Mouse (Mus musculus): ENCODE data around the gene Drc7.

Drc7 gene

DNA sequence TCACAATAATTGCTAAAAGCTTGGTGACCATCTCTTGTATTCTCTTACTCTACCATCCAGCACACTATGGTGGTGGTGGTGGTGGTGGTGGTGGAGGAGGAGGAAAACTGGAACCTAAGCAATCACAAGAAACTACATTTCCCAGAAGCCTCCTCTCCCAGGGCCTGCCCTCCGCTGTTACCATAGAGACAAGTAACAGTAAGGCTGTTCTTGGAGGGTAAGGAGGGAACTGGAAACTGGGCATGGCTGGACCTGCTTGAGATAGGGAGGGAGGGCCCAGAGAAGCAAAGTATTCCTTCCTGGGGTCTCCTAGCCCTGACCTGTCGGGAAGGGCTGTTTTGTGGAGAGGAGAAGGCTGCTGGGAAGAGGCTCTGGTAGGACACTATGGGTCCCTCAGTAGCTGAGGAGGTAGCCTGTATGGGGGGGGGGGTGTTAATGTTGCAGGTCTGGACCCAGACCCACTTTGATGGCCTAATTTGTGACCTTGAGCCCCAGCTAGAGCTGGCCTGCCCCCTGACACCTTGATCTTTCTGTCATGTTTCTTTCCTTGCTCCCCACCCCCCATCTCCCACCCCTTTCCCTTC lies at the start of gene Drc7:
TSS of gene Drc7 (plus strand) at position 177 of the 584 bp plus-strand sequence.
- peak; percentile 73 for DNase-seq (ENCODE audit: low read depth, low spot score)

DNA sequence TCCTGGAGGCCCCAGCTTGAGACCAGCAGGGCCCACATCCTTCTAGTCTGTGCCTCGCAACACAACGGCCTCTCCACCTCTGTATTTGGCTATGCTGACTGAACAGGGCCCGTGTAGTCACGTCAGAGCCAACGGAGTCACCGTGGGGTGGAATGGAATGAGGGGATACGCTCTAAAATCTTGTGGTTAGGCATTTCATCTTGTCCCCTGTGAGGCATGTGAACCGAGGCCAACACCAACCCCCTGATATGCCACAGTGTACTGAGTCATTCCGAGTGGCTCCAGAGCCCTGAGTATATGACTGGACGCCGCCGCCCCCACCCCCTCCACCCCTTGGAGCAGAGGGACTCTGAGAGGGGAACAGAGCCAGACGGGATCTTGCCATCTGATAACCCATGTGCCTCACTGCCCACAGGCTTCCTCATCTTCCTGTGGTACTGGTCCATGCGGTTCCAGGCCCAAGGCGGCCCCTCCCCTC lies 42.4 kb upstream of the Drc7 start:
- DNase-seq (ENCODE audit: low read depth, low spot score) = no peak

DNA sequence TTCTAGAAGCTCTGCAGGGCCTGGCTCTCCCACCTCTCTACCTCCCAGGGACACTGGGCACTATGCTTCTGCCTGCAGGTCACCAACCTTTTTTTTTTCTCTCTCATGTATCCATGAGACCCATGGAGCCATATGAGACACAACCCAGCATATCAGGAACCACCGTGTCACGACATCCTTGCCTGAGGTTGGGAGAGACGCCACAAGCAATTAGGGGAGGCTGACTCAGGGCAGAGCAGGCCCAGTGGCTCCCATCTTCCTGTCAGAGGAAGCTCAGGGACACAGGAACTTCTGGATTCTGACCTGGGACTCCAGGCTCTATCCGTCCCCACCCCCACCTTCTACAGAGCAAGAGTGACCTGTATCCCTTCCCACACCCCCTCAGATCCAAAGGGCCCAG lies 39.0 kb upstream of the Drc7 start:
- DNase-seq (ENCODE audit: low read depth, low spot score) = no peak

DNA sequence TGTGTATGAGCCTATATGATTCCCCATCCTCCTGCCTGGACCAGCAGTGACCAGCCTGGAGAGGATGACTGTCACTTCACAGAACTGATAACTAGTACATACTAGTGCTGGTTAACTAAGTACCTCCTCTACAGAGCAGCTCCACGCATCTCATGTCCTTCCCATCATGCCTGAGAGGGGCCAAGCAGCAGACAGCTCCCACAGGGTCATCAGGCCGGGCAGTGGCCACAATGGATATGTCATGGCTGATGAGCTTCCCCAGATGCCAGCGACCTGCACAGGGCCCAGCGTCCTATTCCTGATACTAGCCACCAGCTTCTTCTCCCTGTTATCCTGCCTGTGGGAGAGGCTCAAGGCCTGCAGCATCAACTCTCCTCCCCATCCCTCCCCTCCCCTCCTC lies 38.2 kb upstream of the Drc7 start:
- no peak for DNase-seq (ENCODE audit: low read depth, low spot score)

DNA sequence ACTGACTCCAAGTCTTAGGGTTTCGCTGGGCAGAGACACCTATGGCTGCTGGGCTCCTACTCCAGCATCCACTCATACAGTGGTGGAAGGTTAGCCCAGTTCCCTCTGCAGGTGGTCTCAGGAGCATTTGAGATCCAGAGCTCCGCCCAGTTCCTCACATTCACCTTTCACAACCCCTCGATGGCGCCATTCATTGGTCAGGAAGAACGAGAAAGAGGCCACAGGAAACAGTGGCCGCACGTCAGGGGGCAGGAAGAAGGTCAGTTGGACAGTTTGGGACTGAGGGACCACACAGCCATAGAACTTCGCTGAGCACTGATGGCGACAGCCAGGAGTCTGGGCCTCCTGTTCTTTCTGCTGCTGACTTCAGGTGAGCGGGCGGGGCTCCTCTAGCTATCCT lies 37.5 kb upstream of the Drc7 start, which contains the start of gene Adgrg3:
TSS of gene Adgrg3 (plus strand) at position 242 of the 400 bp plus-strand sequence.
- no peak for DNase-seq (ENCODE audit: low read depth, low spot score)

DNA sequence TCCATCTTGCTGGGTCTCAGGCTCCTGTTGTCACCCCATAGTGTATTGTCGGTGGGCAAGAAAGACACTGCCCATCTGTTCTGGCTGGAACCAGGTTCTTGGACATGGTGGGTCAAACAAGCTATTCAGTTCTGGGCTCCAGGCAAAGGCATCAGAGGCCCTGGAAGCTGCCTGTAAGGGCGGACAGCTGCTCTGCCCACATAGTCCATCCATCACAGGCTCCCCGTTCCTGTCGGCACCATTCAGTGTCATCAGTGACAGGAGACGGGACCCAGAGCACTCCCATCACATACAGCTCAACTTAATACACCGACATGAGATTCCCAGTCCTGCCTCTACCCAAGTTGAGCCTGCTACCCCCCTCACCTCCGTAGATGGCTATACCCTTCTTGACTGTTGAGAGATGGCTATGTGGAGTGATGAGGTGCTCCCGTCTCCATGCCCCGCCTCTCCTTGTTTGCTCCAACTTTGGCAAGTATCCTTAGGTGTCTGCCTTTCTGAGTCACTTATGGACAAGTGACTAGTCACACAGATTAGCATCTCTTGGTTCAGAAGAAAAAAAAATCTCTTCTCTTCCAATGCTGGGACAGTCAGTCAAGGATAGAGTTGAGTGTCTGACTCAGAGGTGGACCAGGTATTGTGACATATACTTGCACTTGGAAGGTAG lies 36.8 kb upstream of the Drc7 start:
- DNase-seq (ENCODE audit: low read depth, low spot score) = no peak

DNA sequence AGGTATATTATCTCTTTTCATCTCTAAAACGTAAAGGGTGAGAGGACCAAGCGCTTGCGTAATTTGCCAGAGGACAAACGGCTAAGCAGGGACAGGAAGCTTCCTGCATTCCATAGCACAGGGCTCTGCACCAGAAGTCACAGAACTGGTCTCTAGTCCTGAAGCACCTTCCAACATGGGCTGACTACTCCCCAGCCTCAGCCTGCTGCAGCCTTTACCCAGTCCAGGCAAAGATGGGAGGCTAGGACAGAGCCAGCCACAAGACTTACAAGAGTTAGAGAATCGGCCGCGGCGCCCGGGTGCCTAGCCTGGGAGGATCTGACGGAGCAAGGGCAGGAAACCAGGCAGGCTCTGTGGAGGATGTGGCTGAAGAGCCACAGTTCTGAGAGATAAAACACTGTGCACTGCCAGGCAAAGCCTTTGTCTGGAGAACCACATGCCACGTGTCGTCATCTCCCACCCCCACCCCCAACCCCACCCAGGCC lies 34.6 kb upstream of the Drc7 start:
- DNase-seq (ENCODE audit: low read depth, low spot score) = no peak

DNA sequence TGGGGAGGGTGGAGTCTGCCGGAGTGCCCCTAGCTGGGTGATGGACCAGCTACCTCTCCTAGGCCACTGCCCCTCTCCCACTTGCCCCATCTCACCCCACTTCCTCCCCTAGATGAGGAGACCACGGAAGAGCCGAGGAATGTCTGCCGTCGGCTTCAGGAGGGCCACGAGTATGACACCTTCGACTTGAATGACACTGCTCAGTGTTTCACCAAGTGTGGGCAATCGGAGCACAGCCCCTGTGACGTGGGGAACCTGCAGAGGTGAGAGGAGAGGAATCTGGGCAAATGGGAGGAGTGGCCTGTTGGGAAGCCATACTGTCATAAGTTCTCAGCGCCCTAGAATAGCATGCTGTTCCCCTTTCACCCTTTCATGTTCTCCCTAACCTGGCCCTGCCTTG lies 34.1 kb upstream of the Drc7 start:
- DNase-seq (ENCODE audit: low read depth, low spot score) = no peak

DNA sequence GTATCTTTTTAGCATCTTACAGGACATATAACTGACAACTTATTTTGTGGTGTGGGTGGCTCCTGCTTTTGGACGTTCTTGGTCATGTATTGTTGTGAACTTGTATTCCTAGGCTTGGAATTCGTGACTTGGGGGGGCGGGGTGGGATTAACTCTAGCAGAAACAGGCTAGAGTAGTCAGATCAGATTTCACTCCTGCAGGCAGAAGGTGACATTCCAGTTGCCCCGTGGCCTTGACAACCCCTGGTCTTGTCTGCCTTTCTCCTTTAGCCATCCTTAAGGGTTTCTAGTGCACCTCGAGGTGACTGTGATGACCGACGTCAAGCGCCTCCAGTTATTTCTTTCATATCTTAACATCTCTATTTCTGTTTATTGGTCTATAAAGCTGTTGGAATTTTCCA lies 31.7 kb upstream of the Drc7 start:
- DNase-seq (ENCODE audit: low read depth, low spot score) = peak; percentile 68

DNA sequence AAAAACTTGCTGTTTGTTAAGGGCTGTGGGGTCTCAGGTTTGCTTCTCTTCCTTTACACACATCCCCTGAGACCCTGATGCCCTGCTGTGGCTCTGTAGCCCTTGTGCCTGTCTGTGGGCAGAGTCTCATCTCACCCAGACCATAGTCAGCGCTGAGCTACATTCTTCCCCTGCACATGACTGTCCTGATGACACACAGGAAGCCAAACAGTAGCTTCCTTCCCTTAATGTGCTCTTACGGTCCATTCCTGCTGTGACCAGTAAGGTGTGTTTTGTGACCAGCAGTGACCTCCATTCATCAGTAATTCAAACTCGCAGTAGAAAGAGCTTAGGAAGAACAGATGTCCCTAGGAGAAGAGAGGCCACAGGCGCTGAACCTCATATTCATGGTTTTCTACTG lies 30.5 kb upstream of the Drc7 start:
- DNase-seq (ENCODE audit: low read depth, low spot score) = no peak

DNA sequence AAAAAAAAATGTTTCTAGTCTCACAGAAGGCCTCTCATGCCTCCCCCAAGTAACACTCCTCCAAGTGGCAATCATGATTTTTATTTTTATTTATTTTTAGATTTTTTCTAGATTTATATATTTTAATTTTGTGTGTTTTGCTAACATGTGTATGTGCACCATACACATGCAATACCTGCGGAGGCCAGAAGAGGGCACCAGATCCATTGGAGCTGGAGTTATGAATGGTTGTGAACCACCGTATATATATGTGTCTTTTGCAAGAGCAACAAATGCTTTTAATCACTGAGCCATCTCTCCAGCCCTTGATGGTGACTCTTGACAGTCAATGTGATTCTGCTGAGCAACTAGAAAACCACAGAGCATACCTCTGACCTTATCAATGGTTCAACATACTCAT lies 29.5 kb upstream of the Drc7 start:
- DNase-seq (ENCODE audit: low read depth, low spot score) = peak; percentile 70

DNA sequence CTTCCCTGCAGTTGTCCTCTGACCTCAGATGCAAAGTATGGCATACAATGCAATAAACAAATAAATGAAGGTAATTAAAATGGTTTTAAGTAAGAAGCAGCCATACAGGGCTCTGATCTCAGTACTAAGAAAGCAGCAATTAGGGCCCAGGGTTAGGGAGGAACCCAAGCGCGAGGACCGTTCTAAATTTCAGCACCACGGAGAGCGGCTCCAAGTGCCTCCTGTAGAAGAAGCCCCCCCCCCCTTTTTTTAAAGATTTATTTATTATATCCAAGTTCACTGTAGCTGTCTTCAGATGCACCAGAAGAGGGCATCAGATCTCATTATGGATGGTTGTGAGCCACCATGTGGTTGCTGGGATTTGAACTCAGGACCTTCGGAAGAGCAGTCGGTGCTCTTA lies 26.5 kb upstream of the Drc7 start:
- DNase-seq (ENCODE audit: low read depth, low spot score) = peak; percentile 48

DNA sequence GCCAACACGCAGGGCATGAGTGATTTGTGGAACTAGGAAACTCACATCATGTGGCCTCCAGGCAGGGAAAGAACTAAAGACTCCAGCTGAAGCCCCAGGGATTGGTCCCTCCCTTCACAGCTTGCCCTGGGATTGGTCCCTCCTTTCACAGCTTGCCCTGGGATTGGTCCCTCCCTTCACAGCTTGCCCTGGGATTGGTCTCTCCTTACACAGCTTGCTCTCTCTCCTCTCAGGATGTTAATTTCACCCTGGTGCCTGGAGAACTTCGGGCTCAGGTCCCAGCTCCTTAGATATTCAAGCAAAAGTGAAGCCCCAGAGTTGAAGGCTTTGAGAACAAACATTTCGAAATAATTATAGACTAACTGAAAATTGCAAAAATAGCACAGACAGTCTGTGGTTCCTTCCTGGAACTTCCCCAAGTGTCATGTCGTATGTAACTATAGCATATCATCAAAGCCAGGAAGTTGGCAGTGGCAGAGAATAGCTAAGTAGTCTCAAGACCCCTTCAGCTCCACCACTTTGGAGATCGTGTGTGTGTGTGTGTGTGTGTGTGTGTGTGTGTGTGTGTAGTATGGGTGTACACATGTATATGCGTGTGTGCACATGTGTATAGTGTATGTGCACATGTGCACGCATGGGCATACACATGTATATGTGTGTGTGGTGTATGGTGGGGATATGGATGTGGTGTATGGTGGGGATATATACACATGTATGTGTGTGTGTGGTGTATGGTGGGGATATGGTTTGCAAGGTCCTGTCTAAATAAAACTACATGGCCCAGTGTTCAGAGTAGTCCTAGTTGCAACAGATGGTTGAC lies 17.6 kb upstream of the Drc7 start:
- DNase-seq (ENCODE audit: low read depth, low spot score) = peak; percentile 58

DNA sequence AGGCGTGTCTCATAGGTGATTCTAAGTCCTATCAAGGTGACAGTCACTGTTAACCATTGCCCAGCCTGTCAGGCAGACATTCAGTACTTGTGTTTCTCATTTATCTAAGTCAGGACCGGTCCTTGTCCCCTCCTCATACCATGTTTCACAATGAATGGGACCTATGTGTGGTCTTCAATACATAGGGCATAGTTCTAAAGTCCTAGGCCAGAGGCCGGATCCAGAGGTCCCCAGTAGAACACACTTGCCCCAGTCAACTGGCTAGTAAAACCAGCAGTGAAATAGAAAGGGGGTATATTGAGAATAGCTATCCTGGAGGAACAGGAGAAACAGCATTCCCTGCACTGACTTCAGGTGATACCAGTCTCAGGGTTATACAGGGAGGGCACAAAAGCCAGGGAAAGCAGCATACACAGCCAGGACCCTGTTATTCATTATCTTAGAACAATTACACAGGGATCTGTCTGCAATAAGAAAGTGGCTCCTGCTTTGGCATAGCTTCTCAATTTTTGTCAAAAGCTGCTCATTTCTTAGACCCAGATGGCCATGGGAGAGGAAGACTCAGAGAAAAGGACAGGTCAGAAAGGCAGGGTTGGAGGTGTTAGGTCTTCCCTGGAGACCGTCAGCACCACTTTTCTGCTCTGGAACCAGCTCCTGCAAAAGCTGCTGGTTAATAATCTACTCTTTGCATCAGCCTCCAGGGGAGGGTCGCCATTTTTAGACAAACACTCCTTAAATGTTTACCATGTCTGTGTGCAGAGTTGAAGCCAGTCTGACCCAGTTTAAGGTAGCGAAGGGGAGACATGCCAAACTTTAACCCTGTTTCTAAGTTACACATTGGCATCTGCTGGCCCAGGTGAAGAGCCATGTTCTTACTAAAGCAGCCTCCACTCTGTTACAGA lies 12.8 kb upstream of the Drc7 start:
- DNase-seq (ENCODE audit: low read depth, low spot score) = no peak

DNA sequence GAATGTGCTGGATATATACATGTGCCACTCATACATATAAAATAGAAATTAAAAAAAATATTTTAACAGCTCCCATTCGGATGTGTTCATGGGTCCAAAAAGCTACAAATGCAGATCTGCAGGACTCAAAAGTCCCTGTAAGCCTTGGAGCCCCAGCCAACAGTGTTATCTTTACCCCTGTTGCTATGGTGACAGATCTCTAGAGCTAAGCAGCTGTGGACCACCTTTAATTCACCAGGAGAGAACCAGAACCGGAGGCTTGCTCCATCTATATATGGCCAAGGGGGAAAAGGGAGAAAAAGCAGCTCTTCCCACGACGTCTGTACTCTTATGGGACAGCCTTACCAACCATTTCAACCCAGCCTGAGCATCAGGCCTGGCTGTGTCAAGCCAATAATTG lies 10.1 kb upstream of the Drc7 start:
- DNase-seq (ENCODE audit: low read depth, low spot score) = no peak

DNA sequence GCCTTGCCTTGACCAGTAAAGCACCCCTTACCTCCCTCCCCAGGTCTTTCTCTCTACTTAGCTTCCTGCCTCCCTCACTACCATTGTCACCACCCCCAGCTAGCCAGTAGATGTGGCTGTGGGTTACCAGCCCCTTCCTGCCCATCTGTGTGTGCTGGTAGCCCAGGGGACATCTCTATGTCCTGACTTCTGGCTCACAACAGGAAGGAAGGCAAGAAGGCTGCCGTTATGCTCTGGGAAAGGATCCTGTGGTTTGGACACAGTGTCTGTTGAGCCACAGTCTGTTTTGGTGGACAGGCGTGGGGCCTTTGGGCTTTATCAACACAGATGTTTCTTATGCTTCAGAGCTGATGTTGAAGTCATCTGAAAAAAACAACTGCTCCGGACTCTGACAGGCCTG lies 7.9 kb upstream of the Drc7 start:
- no peak for DNase-seq (ENCODE audit: low read depth, low spot score)

DNA sequence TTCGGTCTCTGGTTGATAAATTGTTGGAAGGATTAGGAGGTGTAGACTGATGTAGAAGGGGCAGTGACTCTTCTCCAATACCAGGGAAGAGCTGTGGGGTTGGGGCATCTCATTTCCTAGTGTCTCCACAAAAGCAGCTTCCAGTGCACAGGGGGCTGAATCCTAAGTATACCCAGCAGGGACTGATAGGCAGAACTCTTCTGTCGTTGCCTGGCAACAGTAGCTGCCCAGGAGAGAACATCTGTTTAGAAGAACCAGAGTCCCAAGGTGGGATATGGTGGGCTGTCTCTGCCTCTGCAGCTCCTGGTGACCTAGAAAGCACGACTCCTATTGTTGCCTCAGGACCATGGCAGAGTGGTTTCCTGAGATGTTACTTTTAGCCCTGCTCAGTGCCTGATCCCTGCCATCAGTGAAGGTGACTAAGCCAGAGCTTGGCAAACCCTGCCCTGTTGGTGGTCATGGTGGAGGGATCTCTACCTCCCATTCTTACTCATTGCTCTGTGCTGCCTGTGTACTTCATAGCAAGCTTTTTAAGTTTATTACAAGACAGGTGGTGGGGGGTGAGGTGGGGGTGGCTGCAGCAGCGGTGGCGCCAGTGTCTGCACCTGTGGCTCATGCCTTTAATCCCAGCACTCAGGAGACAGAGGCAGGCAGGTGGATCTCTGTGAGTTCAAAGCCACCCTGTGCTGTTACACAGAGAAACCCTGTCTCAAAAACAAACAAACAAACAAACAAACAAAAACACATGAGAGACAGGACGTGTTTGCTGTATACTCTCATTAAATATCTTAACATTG lies 6.8 kb upstream of the Drc7 start:
- DNase-seq (ENCODE audit: low read depth, low spot score) = no peak

DNA sequence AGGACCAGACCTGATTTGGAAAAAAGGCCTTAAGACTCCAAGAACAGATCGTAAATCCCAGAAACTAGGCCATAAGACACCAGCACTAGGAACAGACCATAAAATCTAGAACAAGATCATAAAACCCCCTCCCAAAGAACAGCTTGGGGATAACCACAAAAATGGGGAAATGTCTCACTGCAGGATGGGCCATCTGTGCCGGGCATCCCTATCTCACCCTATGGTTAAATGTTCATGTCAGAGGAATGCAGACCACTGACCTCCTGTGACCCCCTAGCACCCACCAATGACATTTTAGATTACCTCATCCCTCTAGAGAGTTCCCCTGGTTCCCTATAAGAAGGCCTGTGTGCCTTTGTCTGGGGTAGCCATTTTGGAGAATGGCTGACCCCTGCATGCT lies 5.3 kb upstream of the Drc7 start:
- no peak for DNase-seq (ENCODE audit: low read depth, low spot score)

DNA sequence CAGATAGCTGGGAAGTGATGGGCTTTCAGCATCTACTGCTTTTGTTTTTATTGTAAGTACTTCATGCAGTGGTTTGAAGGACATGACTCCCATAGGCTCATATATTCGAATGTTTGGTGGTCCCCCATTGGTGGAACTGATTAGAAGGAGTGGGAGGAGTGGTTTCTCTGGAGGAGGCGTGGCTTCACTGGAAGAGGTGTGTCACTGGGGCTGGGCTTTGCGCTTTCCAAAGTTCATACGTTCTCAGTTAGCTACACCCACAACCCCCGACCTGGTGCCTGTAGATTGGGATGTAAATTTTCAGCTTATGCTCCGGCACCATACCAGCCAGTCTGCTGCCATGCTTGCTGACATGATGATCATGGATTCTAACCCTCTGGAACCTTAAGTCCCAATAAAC lies 465 bp upstream of the Drc7 start:
- peak; percentile 37 for DNase-seq (ENCODE audit: low read depth, low spot score)

DNA sequence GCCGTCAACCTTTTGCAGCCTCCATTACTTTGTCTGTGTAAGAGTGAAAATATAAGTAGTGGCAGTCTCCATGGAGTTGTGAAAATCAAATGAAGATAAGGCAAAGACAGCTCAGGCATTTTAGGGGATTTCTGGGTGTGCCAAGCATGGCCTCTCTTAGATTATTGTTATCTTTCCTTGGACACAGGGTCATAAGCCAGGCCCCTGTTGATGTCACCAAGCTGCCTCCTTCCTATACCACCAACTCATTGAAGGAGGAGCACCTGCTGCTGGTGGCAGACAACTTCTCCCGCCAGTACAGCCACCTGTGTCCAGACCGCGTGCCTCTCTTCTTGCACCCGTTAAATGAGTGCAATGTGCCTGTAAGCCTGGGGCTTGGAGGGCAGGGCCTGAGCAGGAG lies 1.5 kb downstream of the Drc7 start:
- no peak for DNase-seq (ENCODE audit: low read depth, low spot score)

DNA sequence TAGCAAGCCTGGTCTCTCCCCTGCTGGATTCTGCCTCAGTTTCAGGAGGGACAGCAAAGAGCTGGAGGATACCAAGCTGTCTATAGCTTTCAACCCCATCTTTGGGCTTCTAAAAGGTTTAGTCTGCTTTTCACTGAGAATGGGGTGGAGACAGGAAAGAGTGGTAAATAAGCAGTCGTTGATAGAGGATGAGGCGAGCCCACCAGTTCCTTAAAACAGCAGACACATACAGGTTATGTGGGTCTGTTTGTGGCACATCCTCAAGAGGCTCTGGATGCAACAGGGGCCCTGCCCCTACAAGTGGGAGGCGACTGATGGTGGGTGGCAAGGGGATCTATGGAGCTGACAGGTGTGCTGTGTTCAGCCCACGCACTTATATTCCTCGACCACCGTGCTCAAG lies 3.8 kb downstream of the Drc7 start:
- DNase-seq (ENCODE audit: low read depth, low spot score) = no peak
